Mouse (Mus musculus) embryonic facial prominence, embryonic 10.5 days (tissue): ENCODE measurements around the gene Zfp184. TPM values are rescaled to one million over a fixed set of nuclear protein-coding genes. Genes with fewer than 3 reads are reported as not detected.

ENCODE experiments used
- DNase-seq: peaks from one replicate; pipeline ENCODE4 v3.0.0-alpha.2; 2017; ENCODE audit warnings: low spot score
- H3K27ac ChIP-seq: fragments of 300-500 bp; sonication (generic); replicated peaks from 2 replicates; pipeline ENCODE4 v1.5.1; 2016; ENCODE audit warnings: mild to moderate bottlenecking
- H3K27me3 ChIP-seq: fragments of 300-500 bp; sonication (generic); replicated peaks from 2 replicates; pipeline ENCODE4 v1.6.1; 2016; ENCODE audit warnings: low read depth, mild to moderate bottlenecking; ENCODE audit not compliant: poor library complexity, severe bottlenecking
- H3K36me3 ChIP-seq: fragments of 300-500 bp; sonication (generic); replicated peaks from 2 replicates; pipeline ENCODE4 v1.6.1; 2016; ENCODE audit warnings: mild to moderate bottlenecking, moderate library complexity
- H3K4me1 ChIP-seq: fragments of 300-500 bp; sonication (generic); 2 replicates; pipeline ENCODE4 v1.6.1; 2016
- H3K4me3 ChIP-seq: fragments of 300-500 bp; sonication (generic); 2 replicates; pipeline ENCODE4 v1.5.1; 2016; ENCODE audit warnings: mild to moderate bottlenecking, moderate library complexity
- H3K9me3 ChIP-seq: fragments of 300-500 bp; sonication (generic); 2 replicates; pipeline ENCODE4 v1.6.1; 2016; ENCODE audit warnings: mild to moderate bottlenecking
- WGBS: fragments of 180-500 bp; shearing (Covaris S2); methylation state at CpG from one replicate; pipeline ENCODE4 v1.1.7; 2016; 5-methylcytosine and 5-hydroxymethylcytosine counted together
- polyA plus RNA-seq: library from polyadenylated mRNA; unstranded; fragments of >200 nt; fragmentation: Nextera tagmentation; extraction: Ambion mirVana; gene quantifications from 2 replicates; pipeline ENCODE4 v1.2.1, GENCODE M21; 2016

Gene Zfp184
- polyA plus RNA-seq, 1 experiment from 2014 or later: 24.9 TPM

GRCm38 (mm10) chr13:21996840-21997185, 51.9 kb downstream of the Zfp184 start:
- Histone ChIP-seq H3K27me3 (peaks cover 66% of the 10 kb centered on the region), H3K4me3 (peak overlapping the region; percentile 59), H3K36me3 (no peaks in the 10 kb centered on the region), H3K4me1 (peaks cover 35% of the 10 kb centered on the region), H3K27ac (no peak overlapping the region), H3K9me3 (no peaks in the 10 kb centered on the region)
- DNase-seq: peak; percentile 39
- WGBS: under 1% methylated on average over 13 of the region's 13 CpGs

- no peaks in the 10 kb centered on the region for H3K36me3 ChIP-seq
- peaks cover 35% of the 10 kb centered on the region for H3K4me1 ChIP-seq
- H3K9me3 ChIP-seq: no peaks in the 10 kb centered on the region
- under 1% methylated on average over 21 of the region's 21 CpGs for WGBS
- peak overlapping the region; percentile 59 for H3K4me3 ChIP-seq
- no peak overlapping the region for H3K27ac ChIP-seq
- DNase-seq: peak; percentile 30
- H3K27me3 ChIP-seq: peaks cover 71% of the 10 kb centered on the region
These were observed 52.4 kb downstream of the Zfp184 start for GRCm38 (mm10) chr13:21997201-21997820.

DNA sequence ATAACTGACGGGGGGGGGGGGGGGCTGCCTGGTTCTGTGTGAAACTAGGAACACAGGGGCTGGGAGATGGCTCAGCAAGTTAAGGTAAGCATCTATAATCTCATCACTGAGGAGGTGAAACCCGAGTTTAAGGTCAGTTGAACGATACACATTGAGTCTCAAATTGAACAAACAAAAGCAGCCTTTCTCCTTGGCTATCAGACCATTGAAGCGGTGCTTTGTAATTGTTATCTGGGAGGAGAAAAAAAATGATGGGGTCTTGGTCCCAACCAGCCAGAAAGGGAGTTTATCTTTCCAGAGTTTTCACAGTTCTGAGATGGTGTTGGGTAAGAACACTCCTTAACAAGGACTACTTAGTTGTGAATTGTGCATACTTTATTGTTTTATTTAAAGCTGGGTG, 52.9 kb downstream of the Zfp184 start:
- DNase-seq: no peak
- 8% methylated on average over 4 of the region's 4 CpGs for WGBS

GRCm38 (mm10) chr13:21998412-21998811, 53.5 kb downstream of the Zfp184 start:
- H3K9me3 ChIP-seq: no peaks in the 10 kb centered on the region
- no peak overlapping the region for H3K4me3 ChIP-seq
- H3K27ac ChIP-seq: no peak overlapping the region
- peaks cover 82% of the 10 kb centered on the region for H3K27me3 ChIP-seq
- 22% methylated on average over 3 of the region's 3 CpGs for WGBS
- peaks cover 35% of the 10 kb centered on the region for H3K4me1 ChIP-seq
- no peaks in the 10 kb centered on the region for H3K36me3 ChIP-seq
- no peak for DNase-seq

More for the DNA sequence above, 52.9 kb downstream of the Zfp184 start:
- no peaks in the 10 kb centered on the region for H3K36me3 ChIP-seq
- H3K4me1 ChIP-seq: peaks cover 35% of the 10 kb centered on the region
- H3K27ac ChIP-seq: no peak overlapping the region
- peak overlapping the region; percentile 59 for H3K4me3 ChIP-seq
- no peaks in the 10 kb centered on the region for H3K9me3 ChIP-seq
- H3K27me3 ChIP-seq: peaks cover 76% of the 10 kb centered on the region

DNA sequence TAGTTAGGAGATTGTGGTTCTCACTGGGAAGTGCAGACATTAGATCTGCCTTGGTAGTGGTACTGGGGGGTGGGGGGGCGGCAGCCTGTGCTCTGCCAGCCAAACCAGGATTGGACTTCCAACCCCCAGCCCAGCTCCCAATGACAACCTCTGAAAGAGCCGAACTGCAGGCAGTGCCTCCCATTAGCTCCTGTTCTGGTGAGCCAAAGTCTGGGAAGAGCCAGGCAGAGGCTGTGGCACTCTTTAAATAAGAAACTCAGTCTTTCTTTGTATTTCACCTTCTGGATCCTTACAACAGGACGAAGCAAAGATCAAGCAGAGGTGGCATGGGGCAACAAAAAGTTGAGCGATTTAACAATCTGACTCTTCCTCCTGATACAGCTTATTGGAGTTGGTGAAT, 54.3 kb downstream of the Zfp184 start:
- H3K4me1 ChIP-seq: peaks cover 35% of the 10 kb centered on the region

DNA sequence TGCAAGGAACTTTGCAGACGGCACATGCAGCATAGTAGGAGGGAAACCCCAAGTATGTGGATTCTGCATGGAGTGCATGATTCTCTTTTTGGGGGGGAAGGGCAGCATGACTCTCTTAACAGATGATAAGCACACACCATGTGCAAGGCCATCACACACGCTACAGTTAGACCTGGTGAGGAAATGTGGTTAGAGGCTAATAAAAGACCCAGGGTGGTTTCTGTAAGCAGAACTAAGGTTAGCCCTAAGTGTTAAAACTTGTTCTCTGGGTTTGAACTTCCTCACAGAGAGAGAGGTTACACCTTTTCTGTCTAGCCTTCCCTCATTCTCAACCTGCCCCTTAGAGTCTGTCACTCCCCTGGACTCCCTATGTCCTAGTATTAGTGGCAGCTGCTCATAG, 56.5 kb downstream of the Zfp184 start:
- H3K27me3 ChIP-seq: peaks cover 100% of the 10 kb centered on the region
- H3K4me3 ChIP-seq: no peak overlapping the region
- no peaks in the 10 kb centered on the region for H3K36me3 ChIP-seq
- no peaks in the 10 kb centered on the region for H3K9me3 ChIP-seq
- no peak overlapping the region for H3K27ac ChIP-seq
- DNase-seq: no peak
- H3K4me1 ChIP-seq: peaks cover 25% of the 10 kb centered on the region
- WGBS: 53% methylated on average over 2 of the region's 2 CpGs

More for the DNA sequence above, 54.3 kb downstream of the Zfp184 start:
- Histone ChIP-seq H3K27me3 (peaks cover 89% of the 10 kb centered on the region), H3K36me3 (no peaks in the 10 kb centered on the region), H3K9me3 (no peaks in the 10 kb centered on the region), H3K4me3 (no peak overlapping the region), H3K27ac (no peak overlapping the region)
- WGBS: 26% methylated on average over 4 of the region's 4 CpGs
- DNase-seq: no peak

GRCm38 (mm10) chr13:22001823-22002222, 56.9 kb downstream of the Zfp184 start:
- Histone ChIP-seq H3K4me1 (peaks cover 27% of the 10 kb centered on the region), H3K4me3 (no peak overlapping the region), H3K9me3 (no peaks in the 10 kb centered on the region), H3K27ac (no peak overlapping the region), H3K27me3 (peaks cover 100% of the 10 kb centered on the region), H3K36me3 (no peaks in the 10 kb centered on the region)
- no peak for DNase-seq
- 19% methylated on average over 5 of the region's 5 CpGs for WGBS

DNA sequence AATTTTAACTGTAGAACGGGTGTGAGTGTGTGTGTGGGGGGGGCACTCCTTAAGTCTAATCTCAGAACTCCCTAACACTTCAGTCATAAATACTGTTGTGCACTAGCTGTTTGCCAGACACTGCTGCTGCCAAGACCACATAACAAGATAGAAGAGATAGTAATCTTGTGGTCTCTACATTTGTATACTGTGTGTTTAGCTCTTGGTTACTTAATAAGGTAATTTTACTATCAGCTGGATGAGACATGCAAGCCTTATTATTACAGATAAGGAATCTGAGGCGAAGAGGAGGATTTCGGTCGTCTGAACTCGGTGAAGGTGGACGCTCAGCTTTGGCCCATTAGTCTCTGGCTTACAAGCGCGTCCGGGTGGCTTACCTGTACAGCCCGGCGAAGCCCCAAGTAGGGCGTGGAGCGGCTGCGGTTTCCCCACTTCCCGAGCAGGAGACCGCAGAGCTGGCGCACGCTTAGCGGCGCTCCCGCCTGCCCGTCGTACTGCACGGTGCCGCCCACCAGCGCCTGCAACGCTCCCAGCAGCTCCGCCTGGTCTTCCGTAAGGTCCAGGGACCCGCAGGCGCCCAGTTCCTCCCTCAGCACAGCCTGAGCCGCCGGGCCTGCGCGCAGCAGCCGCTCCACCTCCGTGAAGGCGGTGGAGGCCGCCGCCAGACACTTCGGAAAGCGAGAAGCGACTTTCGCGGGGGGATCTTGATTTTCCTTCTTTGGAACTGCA, 60.9 kb downstream of the Zfp184 start:
- Histone ChIP-seq H3K27me3 (peaks cover 100% of the 10 kb centered on the region), H3K9me3 (no peaks in the 10 kb centered on the region), H3K27ac (no peak overlapping the region), H3K4me1 (peaks cover 23% of the 10 kb centered on the region), H3K4me3 (peak overlapping the region; percentile 71), H3K36me3 (no peaks in the 10 kb centered on the region)
- under 1% methylated on average over 45 of the region's 45 CpGs for WGBS
- peak; percentile 75 for DNase-seq

- Histone ChIP-seq H3K4me1 (peaks cover 23% of the 10 kb centered on the region), H3K27ac (0 out of 2 replicates have a peak overlapping the region, but pooled peaks have one; percentile 24), H3K27me3 (peaks cover 100% of the 10 kb centered on the region), H3K36me3 (no peaks in the 10 kb centered on the region), H3K4me3 (peak overlapping the region; percentile 71), H3K9me3 (no peaks in the 10 kb centered on the region)
- DNase-seq: peak; percentile 79
- under 1% methylated on average over 38 of the region's 38 CpGs for WGBS
These were observed 61.6 kb downstream of the Zfp184 start for GRCm38 (mm10) chr13:22006334-22007120.

GRCm38 (mm10) chr13:22007121-22007510, 62.2 kb downstream of the Zfp184 start:
- H3K9me3 ChIP-seq: no peaks in the 10 kb centered on the region
- H3K4me1 ChIP-seq: peaks cover 23% of the 10 kb centered on the region
- H3K36me3 ChIP-seq: no peaks in the 10 kb centered on the region
- no peak for DNase-seq
- H3K4me3 ChIP-seq: peak overlapping the region; percentile 71
- peaks cover 100% of the 10 kb centered on the region for H3K27me3 ChIP-seq
- no peak overlapping the region for H3K27ac ChIP-seq
- whole genome bisulfite sequencing: 2% methylated on average over 18 of the region's 18 CpGs

DNA sequence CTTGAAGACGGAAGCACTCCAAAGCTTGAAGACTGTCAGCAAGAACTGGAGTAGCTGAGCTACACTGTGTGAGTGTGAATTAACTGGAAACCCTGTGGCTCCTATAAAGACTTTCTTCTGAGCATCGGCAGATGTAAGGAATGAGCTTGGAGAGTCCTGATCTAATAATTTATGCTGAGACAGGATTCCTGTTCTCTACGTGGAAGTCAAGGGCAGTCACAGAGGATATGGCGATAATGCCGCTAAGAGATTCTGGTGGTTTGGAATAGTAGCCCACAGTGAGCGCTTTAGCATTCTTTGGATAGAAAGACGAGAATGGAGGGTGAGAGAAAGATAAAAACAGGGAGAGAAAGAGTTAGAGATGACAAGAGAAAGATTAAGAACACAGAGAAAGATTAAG, 63.0 kb downstream of the Zfp184 start:
- Histone ChIP-seq H3K4me1 (peaks cover 23% of the 10 kb centered on the region), H3K9me3 (no peaks in the 10 kb centered on the region), H3K27ac (no peak overlapping the region), H3K4me3 (no peak overlapping the region), H3K36me3 (no peaks in the 10 kb centered on the region), H3K27me3 (peaks cover 100% of the 10 kb centered on the region)
- no peak for DNase-seq
- WGBS: 52% methylated on average over 7 of the region's 7 CpGs

DNA sequence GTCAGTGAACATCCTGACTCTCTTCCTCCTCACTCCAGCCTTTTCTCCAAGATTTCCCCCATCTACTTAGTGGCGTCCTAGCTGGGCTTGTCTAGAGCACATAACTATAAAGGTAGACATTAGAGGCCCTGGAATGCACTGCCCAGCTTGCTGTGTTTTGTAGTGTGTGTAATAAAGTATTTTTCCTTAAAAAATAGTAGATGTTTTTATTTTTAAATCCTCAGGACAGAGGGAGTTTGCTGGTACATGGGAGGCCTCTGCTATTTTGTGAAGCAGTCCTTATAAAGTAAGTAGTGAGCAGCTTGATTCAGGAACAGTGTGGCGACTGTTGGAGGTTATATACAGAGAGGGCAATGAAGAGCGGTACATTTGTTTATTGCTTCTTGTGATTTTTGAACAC, 63.8 kb downstream of the Zfp184 start:
- no peaks in the 10 kb centered on the region for H3K9me3 ChIP-seq
- peaks cover 100% of the 10 kb centered on the region for H3K27me3 ChIP-seq
- no peak for DNase-seq
- H3K36me3 ChIP-seq: no peaks in the 10 kb centered on the region
- peaks cover 23% of the 10 kb centered on the region for H3K4me1 ChIP-seq
- WGBS: 75% methylated on average over 3 of the region's 3 CpGs
- H3K27ac ChIP-seq: no peak overlapping the region
- no peak overlapping the region for H3K4me3 ChIP-seq
